Mouse (Mus musculus): ENCODE results near the gene Gng3.
"Not testable (repeated sequence)": the region's sequence is repeated elsewhere in the genome, so short reads cannot be mapped to it uniquely, and the experiment has no call there.

Gene Gng3

DNA sequence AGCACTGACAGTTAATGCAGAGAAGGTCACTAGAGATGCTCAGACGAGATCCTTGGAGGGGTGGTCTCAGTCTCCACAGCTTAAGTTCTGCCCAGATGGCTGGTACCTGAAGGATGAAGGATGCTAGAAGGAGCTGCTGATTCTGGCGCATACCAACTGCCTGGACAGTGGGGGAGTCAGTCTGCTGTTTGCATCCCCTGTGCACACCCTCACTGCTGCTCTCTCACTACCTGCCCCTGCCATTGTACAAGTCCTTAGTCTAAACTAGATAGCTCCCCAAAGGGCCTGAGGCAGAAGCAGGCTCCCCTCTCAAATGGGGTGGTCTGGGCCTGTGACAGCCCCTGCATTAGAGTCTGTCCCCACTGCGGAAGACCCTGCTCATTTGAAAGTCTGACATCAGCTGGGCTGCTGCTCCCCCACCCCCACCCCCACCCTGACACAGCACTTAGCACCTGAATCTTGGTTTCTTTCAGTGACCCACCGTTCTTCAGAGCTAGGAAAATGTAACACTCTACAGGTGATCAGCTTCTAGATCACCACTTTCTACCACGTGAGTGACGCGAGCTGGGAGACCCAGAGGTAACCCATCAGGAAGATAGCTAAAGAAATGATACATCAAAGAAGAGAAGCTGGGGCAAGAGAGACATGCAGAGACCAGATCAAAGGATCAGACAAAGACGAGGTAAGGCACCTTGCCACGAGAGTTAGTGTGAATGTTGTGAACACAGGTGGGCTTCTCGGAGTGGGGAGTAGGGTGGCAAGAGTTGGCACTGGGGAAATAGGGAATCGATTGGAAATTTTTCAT is at the start of gene Gng3:
TSS of gene Gng3 (minus strand) at position 92 of the 805 bp plus-strand sequence.
- no peak for DNase-seq (ENCODE audit: low read depth, low spot score)

DNA sequence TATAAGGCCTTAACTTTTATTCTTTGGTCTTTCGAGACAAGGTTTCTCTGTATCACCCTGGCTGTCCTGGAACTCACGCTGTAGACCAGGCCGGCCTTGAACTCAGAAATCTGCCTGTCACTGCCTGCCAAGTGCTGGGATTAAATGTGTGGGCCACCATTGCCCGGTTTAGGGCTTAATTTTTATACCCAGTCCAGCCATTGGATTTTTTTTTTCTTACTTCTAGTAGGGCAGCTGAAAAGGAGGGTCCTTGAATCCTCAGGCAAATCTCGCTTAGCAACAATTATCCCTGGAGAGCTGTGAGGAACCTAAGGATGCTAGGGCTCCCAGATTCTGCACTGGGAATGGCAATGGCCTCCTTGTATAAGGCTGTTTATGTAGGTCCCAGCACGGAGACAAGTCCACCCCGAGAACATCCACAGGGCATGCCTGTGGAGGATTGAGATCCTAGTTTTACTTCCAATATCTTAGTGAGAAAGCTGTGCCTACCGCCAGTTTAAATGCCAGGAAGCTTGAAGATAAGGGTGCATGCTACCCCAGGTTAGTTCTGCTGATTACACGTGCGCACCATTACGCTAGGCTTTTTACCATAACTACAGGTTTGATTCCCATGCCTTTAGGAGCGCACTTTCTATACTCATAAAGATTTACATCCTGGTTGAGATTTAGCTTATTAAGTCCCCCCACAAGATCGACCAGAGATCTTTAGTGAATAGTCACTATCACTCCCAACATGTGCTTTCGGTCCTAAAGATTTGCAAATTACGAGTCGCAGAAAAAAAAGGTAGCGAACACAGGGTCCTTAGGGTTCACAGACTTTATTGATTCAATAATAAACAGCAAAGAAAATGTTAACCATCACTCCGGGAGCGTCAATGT is 48.8 kb upstream of the Gng3 start:
- peak; percentile 36 for DNase-seq (ENCODE audit: low read depth, low spot score)

DNA sequence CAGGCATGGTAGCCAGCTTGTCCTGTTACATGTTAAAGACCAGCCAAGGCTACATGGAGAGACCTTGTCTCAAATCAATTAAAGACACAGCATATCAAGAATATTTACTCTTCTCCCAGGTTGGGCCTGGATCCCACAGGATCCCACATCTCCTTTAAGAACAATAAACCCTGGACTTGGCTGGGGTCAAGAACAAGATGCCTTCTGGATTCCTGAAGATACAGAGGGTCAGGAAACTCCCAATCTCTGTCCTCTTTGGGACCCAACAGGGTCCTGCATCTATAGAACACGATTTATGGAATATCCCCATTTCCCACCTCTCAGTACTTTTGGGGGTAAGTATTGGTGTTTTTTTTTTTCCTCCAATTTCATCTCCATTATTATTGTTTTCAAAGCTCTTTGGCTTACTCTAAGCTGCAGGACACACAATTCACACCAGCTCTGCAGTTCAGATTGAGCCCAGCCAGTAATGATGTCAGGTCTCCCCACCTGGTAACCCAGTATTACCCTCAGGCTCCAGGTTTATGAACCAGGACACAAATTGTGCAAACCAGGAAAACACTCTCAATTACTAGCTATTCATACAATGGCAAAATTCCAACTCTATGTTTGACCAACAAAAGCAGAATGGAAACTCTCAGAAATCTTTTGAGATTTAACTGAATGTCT is 48.1 kb upstream of the Gng3 start:
- peak; percentile 37 for DNase-seq (ENCODE audit: low read depth, low spot score)

DNA sequence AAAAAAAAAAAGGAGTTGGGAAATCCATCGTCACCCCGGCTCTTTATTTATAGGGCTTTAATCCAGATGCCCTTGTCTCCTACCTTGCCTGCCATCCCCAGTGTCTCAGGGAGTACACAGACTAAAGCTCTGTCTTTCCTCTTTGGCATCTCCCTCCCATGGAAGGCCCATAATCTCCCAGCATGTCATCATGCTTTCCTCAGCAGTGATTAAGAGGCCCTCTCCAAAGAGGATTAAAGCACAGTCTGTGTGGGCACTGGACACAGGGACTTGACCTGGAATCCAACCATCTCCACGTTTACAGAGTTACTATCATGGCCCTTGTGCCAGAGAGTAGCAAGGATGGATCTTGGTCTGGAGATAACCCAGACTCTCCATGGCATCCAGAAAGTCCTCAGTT is 44.6 kb upstream of the Gng3 start, which contains the start of the genes Lbhd1 and Gm49403:
TSS of gene Lbhd1 (plus strand) at position 117 of the 400 bp plus-strand sequence.
TSS of gene Gm49403 (plus strand) at position 315 of the 400 bp plus-strand sequence.
- DNase-seq (ENCODE audit: low read depth, low spot score) = no peak

DNA sequence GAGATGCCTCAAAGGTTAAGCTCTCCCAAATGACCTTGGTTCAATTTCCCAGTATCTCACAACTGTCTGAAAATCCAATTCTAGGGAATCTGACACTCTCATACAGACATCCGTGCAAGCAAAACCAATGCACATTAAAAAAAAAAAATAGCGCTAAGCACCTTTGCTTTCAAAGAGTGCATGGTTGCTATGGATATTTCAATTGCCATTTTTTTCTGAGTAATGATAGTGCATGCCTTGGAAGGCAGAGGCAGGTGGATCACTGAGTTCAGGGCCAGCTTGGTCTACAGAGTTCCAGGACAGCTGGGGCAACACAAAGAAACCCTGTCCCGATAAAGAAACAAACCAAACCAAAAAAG is 42.0 kb upstream of the Gng3 start:
- no peak for DNase-seq (ENCODE audit: low read depth, low spot score)

DNA sequence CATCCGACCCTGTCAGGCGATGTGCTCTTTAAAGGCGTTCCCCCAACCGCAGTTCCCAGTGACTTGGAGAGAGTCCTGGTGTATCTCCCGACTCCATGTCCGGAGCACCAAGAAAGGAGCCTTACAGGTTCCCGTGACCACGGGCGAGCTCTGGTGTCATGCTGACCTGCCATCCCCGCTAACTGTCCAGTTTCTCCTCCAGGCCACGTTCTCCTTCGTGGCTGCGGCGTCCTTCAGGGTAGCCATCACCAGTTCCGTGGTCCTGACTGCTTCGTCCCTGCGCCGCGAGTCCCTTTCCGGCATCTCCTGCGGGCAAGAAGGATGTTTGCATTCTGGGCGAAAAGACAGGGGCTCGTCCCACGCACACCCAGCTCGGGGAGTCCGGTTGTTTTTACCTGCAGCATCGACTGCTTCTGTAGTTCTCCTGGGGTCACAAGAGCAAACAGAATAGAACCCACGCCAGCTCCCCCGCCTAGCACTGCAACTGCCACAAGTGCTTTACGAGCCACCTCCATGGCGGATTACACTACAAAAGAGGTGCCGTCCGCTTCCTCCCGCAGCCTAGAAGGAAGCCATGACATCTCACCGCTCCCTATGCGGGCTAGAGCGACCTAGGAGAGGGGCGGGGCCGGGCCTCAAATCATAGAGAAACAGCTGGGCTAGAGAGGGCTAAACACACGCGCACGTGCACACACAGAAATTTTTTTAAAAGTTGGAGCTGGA is 41.5 kb upstream of the Gng3 start, which contains the start of gene Uqcc3:
TSS of gene Uqcc3 (minus strand) at position 613 of the 723 bp plus-strand sequence.
- DNase-seq (ENCODE audit: low read depth, low spot score) = peak; percentile 94

DNA sequence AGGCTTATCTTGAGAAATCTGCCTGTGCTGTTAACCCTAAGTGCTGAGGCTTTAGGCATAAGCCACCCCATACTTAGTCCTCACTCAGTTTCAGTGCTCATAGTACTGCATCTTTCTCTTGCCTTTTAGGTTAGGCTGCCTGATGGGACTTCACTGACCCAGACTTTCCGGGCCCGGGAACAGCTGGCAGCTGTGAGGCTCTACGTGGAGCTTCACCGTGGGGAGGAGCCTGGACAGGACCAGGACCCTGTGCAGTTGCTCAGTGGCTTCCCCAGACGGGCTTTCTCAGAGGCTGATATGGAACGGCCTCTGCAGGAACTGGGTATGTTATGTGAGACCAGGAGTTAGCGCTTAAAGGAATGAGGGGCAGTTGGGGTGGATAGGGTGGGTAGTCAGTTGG is 36.0 kb upstream of the Gng3 start:
- DNase-seq (ENCODE audit: low read depth, low spot score) = no peak

DNA sequence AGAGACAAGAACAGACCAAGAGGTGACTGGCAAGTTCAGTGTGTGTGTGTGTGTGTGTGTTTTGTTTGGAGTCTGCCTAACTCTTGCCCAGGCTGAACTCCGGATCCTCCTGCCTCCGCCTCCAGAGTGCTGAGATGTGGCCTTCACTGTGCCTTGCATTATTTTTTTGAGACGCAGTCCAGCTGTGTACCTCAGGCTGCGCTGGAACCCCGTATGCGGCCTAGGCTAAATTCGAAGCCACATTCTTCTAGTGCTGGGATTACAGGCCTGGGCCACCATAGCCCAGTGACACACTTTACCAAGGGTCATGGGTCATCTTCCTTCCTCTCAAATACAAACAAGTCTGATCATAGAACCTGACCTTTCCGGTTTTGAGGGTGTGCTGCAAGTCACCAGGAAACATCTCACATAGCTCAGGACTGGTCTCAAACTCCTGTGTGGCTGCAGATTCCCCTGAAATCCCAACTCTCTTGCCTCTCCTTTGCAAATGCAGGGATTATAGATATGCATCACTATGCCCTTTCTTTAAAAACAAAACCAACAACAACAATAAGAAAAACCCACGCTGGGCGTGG is 33.4 kb upstream of the Gng3 start:
- DNase-seq (ENCODE audit: low read depth, low spot score) = no peak

DNA sequence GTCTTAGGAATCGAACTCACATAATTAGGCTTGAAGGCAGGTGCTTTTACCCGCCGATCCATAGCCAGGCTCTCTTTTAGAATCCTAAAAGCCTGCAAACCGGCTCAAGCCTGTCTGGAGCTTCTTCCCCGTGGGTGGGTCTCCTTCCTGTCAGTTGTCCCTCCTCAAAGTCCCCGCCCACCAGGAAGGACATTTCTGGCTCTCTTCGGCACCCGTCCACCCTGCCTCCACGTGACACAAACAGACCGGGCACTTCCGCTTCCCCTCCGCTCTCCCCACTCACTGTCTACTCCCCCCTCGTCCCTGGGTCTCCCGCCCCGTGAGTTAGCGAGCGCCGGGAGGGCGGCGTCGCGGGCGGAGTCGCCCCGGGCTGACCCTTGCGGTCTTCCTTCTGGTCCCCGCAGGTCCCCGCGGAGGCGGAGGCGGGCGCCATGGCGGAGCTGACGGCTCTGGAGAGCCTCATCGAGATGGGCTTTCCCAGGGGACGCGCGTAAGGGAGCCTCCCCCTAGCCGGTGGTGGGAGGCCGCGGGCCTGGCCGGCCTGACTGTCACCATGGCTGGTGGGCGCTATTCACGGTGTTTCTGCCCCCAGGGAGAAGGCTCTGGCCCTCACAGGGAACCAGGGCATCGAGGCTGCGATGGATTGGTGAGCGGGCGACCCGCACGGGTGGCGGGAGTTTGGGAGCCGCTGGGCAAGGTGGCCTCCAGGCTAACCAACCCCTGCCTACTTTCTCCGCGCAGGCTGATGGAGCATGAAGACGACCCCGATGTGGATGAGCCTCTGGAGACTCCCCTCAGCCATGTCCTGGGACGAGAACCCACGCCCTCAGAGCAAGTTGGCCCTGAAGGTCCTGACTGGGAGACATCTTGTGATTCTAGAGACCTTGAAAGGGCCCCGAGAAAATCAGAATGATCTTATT is 32.5 kb upstream of the Gng3 start, which contains the start of gene Ubxn1:
TSS of gene Ubxn1 (plus strand) at position 230 of the 920 bp plus-strand sequence.
- peak; percentile 100 for DNase-seq (ENCODE audit: low read depth, low spot score)

DNA sequence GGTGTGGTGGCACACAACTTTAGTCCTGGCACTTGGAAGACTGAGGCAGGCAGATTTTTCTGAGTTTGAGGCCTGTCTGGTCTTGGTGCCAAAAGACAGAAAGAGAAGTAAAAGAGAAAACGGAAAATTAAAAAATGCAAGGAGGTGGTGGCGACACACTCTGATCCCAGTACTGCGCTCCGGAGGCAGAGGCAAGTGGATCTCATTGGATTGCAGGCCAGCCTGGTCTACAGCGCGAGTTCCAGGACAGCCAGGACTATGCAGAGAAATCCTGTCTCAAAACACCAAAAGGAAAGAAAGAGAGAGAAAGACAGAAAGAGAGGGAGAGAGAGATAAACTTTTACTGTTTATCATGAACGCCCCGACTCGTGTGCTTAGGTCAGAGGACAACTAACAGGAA is 31.8 kb upstream of the Gng3 start:
- DNase-seq (ENCODE audit: low read depth, low spot score) = peak; percentile 39

DNA sequence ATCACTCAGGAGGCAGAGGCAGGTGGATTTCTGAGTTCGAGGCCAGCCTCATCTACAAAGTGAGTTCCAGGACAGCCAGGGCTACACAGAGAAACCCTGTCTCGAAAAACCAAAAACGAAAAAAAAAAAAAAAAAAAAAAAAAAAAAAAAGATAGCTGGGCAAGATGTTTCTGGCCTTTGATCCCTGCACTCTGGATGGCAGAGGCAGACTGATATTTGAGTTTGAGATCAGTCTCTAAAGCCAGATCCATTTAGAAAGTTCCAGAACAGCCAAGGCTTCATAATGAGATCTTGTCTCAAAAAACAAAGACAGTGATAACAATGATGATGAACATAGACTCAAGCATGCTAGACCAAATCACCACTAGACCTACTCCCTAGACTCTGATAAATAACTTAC is 31.4 kb upstream of the Gng3 start:
- not testable (repeated sequence) for DNase-seq (ENCODE audit: low read depth, low spot score)

DNA sequence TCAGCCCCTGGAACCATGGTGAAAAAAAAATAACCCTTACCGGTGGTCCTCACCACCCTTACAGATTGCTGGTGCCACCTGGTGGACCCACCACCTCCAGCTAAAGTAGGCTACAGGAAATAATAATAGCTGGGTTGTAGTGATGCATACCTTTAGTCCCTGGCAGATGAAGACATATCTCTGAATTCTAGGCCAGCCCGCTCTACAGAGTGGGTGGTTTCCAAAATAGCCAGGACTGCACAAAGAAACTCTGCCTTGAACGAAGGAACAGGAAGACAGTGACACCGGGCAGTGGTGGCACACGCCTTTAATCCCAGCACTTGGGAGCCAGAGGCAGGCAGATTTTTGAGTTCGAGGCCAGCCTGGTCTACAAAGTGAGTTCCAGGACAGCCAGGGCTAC is 25.3 kb upstream of the Gng3 start:
- DNase-seq (ENCODE audit: low read depth, low spot score) = no peak

DNA sequence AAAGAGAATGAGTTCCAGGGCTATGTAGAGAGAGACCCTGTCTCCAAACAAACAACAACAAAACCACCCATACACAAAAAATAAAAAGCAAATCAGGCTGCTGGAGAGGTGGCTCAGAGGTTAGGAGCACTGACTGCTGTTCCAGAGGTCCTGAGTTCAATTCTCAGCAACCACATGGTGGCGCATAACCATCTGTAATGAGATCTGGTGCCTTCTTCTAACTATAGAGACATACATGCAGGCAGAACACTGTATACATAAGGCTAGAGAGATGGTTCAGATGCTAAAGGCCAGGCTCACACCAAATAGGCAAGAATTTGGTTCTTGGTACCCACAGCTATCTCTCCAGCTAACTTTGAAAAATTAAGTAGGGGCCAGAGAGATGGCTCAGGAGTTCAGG is 20.0 kb upstream of the Gng3 start:
- DNase-seq (ENCODE audit: low read depth, low spot score) = peak; percentile 71

DNA sequence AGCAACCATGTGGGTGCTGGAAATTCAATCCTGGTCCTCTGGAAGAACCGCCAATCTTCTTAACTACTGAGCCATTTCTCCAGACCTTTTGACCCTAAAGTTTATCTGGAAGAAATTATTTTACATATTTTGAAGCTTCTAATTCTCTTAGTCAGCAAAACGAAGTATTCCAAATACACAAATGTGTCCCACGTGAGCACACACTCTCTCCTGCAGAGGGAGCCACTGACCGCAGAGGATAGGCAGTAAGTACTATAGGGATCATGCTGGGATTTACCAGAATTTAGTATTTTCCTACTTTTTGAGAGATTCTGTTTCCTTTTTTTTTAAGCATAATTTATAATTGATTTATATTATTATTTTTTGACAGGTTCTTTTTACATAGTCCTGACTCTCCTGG is 18.7 kb upstream of the Gng3 start:
- DNase-seq (ENCODE audit: low read depth, low spot score) = peak; percentile 82

DNA sequence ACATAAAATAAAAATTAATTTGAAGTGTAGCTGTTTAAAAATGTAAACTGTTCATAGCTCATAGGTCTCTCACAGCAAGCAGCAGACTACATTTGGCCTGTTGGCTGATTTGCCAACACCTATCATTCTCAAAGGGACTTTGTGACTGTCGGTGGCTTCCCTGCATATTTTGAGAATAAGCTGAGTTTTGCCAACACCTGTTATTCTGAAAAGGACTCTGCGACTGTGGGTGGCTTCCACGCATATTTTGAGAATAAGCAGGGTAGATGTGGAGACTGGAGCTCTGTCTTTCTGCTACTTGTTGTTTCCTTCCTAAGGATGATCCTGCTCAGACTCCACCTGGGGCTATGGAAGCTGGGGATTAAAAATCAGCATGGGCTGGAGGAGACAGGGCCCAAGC is 14.1 kb upstream of the Gng3 start:
- DNase-seq (ENCODE audit: low read depth, low spot score) = no peak

DNA sequence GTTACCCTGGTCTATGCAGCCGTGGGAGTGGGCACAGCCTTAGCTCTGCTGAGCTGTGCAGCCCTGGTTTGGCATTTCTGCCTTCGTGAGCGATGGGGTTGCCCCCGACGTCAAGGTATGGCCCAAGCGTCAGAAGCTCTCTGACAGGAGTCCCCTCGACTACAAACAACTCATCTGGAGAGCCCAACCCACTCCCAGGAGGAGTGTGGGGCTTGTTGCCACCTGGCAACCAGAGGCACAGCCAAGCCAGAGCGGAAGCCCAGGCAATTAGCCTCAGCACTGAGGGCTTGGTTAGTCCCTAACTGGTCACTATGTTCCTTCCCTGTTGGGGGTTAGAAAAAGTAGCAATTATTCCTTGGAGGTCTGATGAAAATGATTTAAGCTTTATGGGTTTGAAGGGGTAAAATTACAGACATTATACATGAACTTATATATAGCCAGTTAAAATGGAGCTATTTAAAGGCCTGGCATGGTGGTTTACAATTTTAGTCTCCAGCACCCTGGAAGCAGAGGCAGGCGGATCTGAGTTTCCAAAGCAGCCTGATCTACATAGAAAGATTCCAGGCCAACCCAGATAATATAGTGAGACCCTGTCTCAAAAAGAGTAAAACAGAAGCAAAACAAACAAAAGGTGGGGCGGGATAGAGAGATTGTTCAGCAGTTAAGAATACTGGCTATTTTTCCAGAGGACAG is 13.4 kb upstream of the Gng3 start:
- no peak for DNase-seq (ENCODE audit: low read depth, low spot score)

DNA sequence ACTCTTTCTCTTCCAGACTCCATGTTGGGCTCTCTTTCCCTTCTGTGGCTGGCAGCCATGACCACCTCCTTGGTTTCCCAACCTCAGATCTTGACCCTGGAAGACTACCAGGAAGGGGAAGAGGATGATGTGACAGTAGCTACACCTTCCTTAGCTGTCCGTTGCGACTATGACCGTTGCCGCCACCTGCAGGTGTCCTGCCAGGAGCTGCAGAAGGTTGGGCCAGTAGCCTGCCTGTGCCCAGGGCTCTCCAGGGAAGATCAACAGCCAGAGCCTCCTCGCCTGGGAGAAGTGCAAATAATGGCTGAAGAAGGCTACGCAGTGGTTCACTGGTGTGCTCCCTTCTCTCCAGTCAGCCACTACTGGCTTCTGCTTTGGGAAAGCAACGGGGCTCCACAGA is 12.6 kb upstream of the Gng3 start:
- DNase-seq (ENCODE audit: low read depth, low spot score) = no peak

DNA sequence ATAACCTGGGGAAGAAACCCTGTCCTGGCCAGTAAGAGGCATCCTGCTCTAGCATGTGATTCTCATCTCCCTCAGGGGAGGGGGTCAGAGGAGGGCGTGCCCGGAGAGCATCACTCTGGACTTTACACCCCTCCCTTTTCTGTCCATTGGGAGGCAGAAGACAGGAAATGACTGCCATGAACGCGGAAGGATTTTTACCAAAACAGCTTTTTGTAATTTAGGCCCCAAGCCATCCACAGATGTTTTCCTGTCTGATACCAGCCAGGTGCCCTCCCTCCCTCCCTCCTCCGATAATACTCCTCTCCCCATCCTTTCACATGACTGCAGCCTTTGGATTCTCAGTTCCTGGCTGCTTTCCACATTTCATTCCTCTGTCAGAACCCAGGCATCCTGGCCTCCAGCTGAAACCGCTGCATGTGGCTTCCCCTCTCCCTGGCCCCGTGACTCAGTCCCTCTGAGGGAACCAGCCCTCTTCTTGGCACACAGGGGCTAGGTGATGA is 11.5 kb upstream of the Gng3 start, which contains the start of gene Lrrn4cl:
TSS of gene Lrrn4cl (plus strand) at position 367 of the 500 bp plus-strand sequence.
- DNase-seq (ENCODE audit: low read depth, low spot score) = peak; percentile 99

DNA sequence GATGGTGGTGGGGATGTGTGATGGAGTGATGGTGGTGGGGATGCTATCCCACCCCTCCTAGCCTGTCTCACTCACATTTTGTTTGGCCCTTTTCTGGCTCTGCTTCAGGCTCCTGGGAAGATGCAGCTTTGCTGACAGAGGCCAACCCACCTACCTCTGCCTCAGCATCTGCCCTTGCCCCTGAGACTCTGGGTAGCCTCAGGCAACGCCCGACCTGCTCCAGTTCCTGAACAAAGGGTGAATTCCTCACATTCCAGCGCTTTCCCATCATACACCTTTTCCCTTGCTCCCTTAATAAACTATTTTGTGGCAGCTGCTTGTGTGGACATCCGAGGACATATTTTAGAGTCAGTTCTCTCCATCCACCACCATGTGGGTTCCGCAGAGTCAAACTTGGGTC is 9.4 kb upstream of the Gng3 start:
- no peak for DNase-seq (ENCODE audit: low read depth, low spot score)

Measured in 3T3-L1 (cell line).